ENCODE assay signal across 12 mouse cellular contexts in the genomic region with DNA sequence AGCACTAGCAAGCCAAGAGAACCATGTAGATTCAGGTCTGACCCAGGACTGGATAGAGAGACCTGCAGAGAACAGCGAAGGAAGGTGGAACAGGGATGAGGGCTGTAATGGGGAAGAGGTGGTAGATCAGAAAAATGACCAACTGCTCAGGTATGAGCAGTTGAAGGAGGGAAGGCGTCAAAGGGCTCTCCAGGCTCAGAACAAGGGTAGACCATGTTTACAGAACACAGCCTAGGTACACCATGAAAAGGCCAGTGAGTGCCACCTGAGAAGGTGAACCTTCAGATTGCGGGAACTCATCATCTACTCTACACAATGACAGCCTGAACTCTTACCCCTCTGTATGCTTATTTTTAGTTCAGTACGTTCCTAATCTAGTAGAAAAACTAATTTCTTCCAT.
"Had no signal": no experiment of that assay in that cellular context is flagged by ENCODE, and none has a peak within 500 bp of the region (broad histone marks: within the 10 kb centered on the region; RNA-seq: fewer than 3 reads in every experiment).

No protein-coding gene starts in this region.

- H3K36me3 ChIP-seq: limb, embryonic 13.5 days; liver, embryonic 13.5 days; midbrain, embryonic 12.5 days had no signal

- H3K9ac ChIP-seq: limb, embryonic 13.5 days; liver, embryonic 13.5 days; lung, embryonic 14.5 days; midbrain, embryonic 12.5 days had no signal

- H3K4me3 ChIP-seq: limb, embryonic 13.5 days; liver, embryonic 13.5 days; midbrain, embryonic 12.5 days had no signal

- ATAC-seq: intestine, embryonic 16.5 days; midbrain, embryonic 16.5 days had no signal

- H3K27me3 ChIP-seq: limb, embryonic 13.5 days; liver, embryonic 13.5 days; midbrain, embryonic 12.5 days had no signal

- H3K27ac ChIP-seq: limb, embryonic 13.5 days; midbrain, embryonic 12.5 days had no signal

- H3K4me2 ChIP-seq: limb, embryonic 13.5 days; liver, embryonic 13.5 days; lung, embryonic 14.5 days; midbrain, embryonic 12.5 days had no signal

- DNase-seq: kidney, adult 8-10 months; kidney, postnatal 14 days; left cerebral cortex, postnatal 4 days; liver, embryonic 13.5 days; lung, embryonic 14.5 days; right cerebral cortex, postnatal 14 days; thymus, adult 18-20 months; thymus, postnatal 14 days had no signal

- H3K9me3 ChIP-seq: limb, embryonic 13.5 days; liver, embryonic 13.5 days; midbrain, embryonic 12.5 days had no signal
